Mouse (Mus musculus) CH12.LX (cell line): ENCODE results near the gene Sae1. TPM values are rescaled to one million over a fixed set of nuclear protein-coding genes. Genes with fewer than 3 reads are reported as not detected.

Experiments used
- DNase-seq: peaks from one replicate; pipeline ENCODE4 v3.0.0-alpha.2; 2013; ENCODE audit errors: extremely low read depth
- H3K27ac ChIP-seq: 2 replicates; pipeline ENCODE4 v1.5.1; 2012; ENCODE audit warnings: low read depth, mild to moderate bottlenecking, control low read depth, moderate library complexity; ENCODE audit not compliant: insufficient read depth
- H3K27me3 ChIP-seq: replicated peaks from 2 replicates; pipeline ENCODE3; 2012; ENCODE audit warnings: inconsistent platforms
- H3K36me3 ChIP-seq, 2 experiments: replicated peaks in 1 of 2; 2 replicates each; pipeline versions ENCODE3 to v1.6.1; 2012; ENCODE audit warnings: inconsistent platforms in 1 of 2, low read length in 1 of 2, mild to moderate bottlenecking in 1 of 2, mixed read lengths in 1 of 2, moderate library complexity in 1 of 2; ENCODE audit not compliant: control insufficient read depth in 1 of 2, insufficient read depth in 1 of 2
- H3K4me1 ChIP-seq, 2 experiments: 2 replicates each; pipeline ENCODE4 v1.6.1; 2012; ENCODE audit warnings: inconsistent platforms in 1 of 2, moderate library complexity in 1 of 2; ENCODE audit not compliant: insufficient read depth in 2 of 2, control insufficient read depth in 1 of 2
- H3K4me2 ChIP-seq: 2 replicates; pipeline ENCODE4 v1.6.1; 2012; ENCODE audit warnings: low read depth, mild to moderate bottlenecking, control low read depth; ENCODE audit not compliant: poor library complexity, insufficient read depth, severe bottlenecking
- H3K4me3 ChIP-seq, 3 experiments: fragments of 150-350 bp in 1 of 3; sonication (generic) in 1 of 3; replicated peaks in 1 of 3; 2 replicates each; pipeline versions ENCODE3 to v1.5.1; 2011 to 2012; ENCODE audit warnings: low read depth in 2 of 3, low read length in 2 of 3, mild to moderate bottlenecking in 2 of 3, moderate library complexity in 2 of 3, control low read depth in 1 of 3, improper control_type of control experiment in 1 of 3, inconsistent platforms in 1 of 3, mixed read lengths in 1 of 3; ENCODE audit not compliant: poor library complexity in 1 of 3
- H3K79me2 ChIP-seq: replicated peaks from 2 replicates; pipeline ENCODE4 v1.6.1; 2012; ENCODE audit warnings: mild to moderate bottlenecking, moderate library complexity; ENCODE audit not compliant: control insufficient read depth, poor library complexity, insufficient read depth, severe bottlenecking; ENCODE audit errors: extremely low read depth
- H3K9ac ChIP-seq: 2 replicates; pipeline ENCODE4 v1.6.1; 2012; ENCODE audit warnings: low read depth, mild to moderate bottlenecking, control low read depth, moderate library complexity; ENCODE audit not compliant: insufficient read depth
- H3K9me3 ChIP-seq: replicated peaks from 2 replicates; pipeline ENCODE3; 2012; ENCODE audit warnings: low read length, inconsistent platforms, mixed read lengths
- BHLHE40 ChIP-seq: IDR thresholded peaks from 2 replicates; pipeline ENCODE4 v1.6.1; 2011; ENCODE audit warnings: mild to moderate bottlenecking, low read depth, low read length, improper control_type of control experiment
- CHD2 ChIP-seq: IDR thresholded peaks from 2 replicates; pipeline ENCODE4 v1.6.1; 2011; ENCODE audit warnings: low read length, improper control_type of control experiment
- CTCF ChIP-seq, 2 experiments: IDR thresholded peaks in 1 of 2; conservative IDR thresholded peaks in 1 of 2; 2 replicates each; pipeline ENCODE4 v1.5.1; 2011 to 2012; ENCODE audit warnings: low read depth in 2 of 2, low read length in 2 of 2, improper control_type of control experiment in 1 of 2, inconsistent platforms in 1 of 2, mild to moderate bottlenecking in 1 of 2, moderate library complexity in 1 of 2
- E2F4 ChIP-seq: IDR thresholded peaks from 2 replicates; pipeline ENCODE4 v1.6.1; 2011; ENCODE audit warnings: low read depth, low read length, improper control_type of control experiment; ENCODE audit not compliant: insufficient replicate concordance
- ELF1 ChIP-seq: IDR thresholded peaks from 2 replicates; pipeline ENCODE4 v1.6.1; 2014; ENCODE audit warnings: low read depth, mild to moderate bottlenecking, inconsistent platforms, low read length, improper control_type of control experiment
- ETS1 ChIP-seq: conservative IDR thresholded peaks from 2 replicates; pipeline ENCODE4 v1.6.1; 2012; ENCODE audit warnings: low read depth, mild to moderate bottlenecking, inconsistent platforms, low read length, improper control_type of control experiment, moderate library complexity
- GABPA ChIP-seq: IDR thresholded peaks from 2 replicates; pipeline ENCODE4 v1.6.1; 2012; ENCODE audit warnings: low read depth, low read length, improper control_type of control experiment, inconsistent platforms; ENCODE audit not compliant: insufficient replicate concordance
- IRF4 ChIP-seq: IDR thresholded peaks from 2 replicates; pipeline ENCODE4 v1.6.1; 2014; ENCODE audit warnings: low read depth, mild to moderate bottlenecking, inconsistent platforms, low read length, improper control_type of control experiment
- JUN ChIP-seq: IDR thresholded peaks from 2 replicates; pipeline ENCODE4 v1.6.1; 2011; ENCODE audit warnings: low read depth, mild to moderate bottlenecking, low read length, improper control_type of control experiment, moderate library complexity; ENCODE audit not compliant: insufficient read depth
- KAT2A ChIP-seq: IDR thresholded peaks from 2 replicates; pipeline ENCODE4 v1.6.1; 2012; ENCODE audit warnings: low read length, improper control_type of control experiment, inconsistent platforms; ENCODE audit not compliant: insufficient replicate concordance
- MAFK ChIP-seq: IDR thresholded peaks from 2 replicates; pipeline ENCODE4 v1.6.1; 2011; ENCODE audit warnings: low read length, improper control_type of control experiment; ENCODE audit not compliant: insufficient replicate concordance
- MAX ChIP-seq: IDR thresholded peaks from 2 replicates; pipeline ENCODE4 v1.6.1; 2011; ENCODE audit warnings: low read length, improper control_type of control experiment
- MAZ ChIP-seq: IDR thresholded peaks from 2 replicates; pipeline ENCODE4 v1.6.1; 2012; ENCODE audit warnings: low read depth, mild to moderate bottlenecking, inconsistent platforms, low read length, improper control_type of control experiment, moderate library complexity
- MEF2A ChIP-seq: IDR thresholded peaks from 2 replicates; pipeline ENCODE4 v1.6.1; 2014; ENCODE audit warnings: low read depth, mild to moderate bottlenecking, inconsistent platforms, low read length, improper control_type of control experiment, borderline replicate concordance
- MXI1 ChIP-seq: IDR thresholded peaks from 2 replicates; pipeline ENCODE4 v1.6.1; 2011; ENCODE audit warnings: mild to moderate bottlenecking, low read depth, low read length, improper control_type of control experiment
- MYC ChIP-seq: IDR thresholded peaks from 2 replicates; pipeline ENCODE4 v1.6.1; 2011; ENCODE audit warnings: low read depth, mild to moderate bottlenecking, improper control_type of control experiment, low read length
- NELFE ChIP-seq: IDR thresholded peaks from 2 replicates; pipeline ENCODE4 v1.6.1; 2011; ENCODE audit warnings: low read depth, low read length, improper control_type of control experiment
- NRF1 ChIP-seq: IDR thresholded peaks from 2 replicates; pipeline ENCODE4 v1.6.1; 2014; ENCODE audit warnings: low read depth, mild to moderate bottlenecking, inconsistent platforms, low read length, improper control_type of control experiment, moderate library complexity
- PAX5 ChIP-seq: IDR thresholded peaks from 2 replicates; pipeline ENCODE4 v1.6.1; 2012; ENCODE audit warnings: low read length, inconsistent platforms, mixed read lengths
- POLR2A ChIP-seq: IDR thresholded peaks from 2 replicates; pipeline ENCODE4 v1.6.1; 2011; ENCODE audit warnings: low read depth, mild to moderate bottlenecking, improper control_type of control experiment, low read length
- RCOR1 ChIP-seq: conservative IDR thresholded peaks from 2 replicates; pipeline ENCODE4 v1.6.1; 2012; ENCODE audit warnings: low read depth, mild to moderate bottlenecking, inconsistent platforms, low read length, improper control_type of control experiment
- SIN3A ChIP-seq: IDR thresholded peaks from 2 replicates; pipeline ENCODE4 v1.6.1; 2012; ENCODE audit warnings: low read length, improper control_type of control experiment, inconsistent platforms
- SMC3 ChIP-seq: IDR thresholded peaks from 2 replicates; pipeline ENCODE4 v1.6.1; 2011; ENCODE audit warnings: low read depth, low read length, improper control_type of control experiment
- TCF12 ChIP-seq: IDR thresholded peaks from 2 replicates; pipeline ENCODE4 v1.6.1; 2014; ENCODE audit warnings: low read depth, mild to moderate bottlenecking, inconsistent platforms, low read length, improper control_type of control experiment
- UBTF ChIP-seq: IDR thresholded peaks from 2 replicates; pipeline ENCODE4 v1.6.1; 2012; ENCODE audit warnings: low read depth, mild to moderate bottlenecking, inconsistent platforms, low read length, improper control_type of control experiment, moderate library complexity
- USF1 ChIP-seq: IDR thresholded peaks from 2 replicates; pipeline ENCODE4 v1.6.1; 2014; ENCODE audit warnings: low read depth, mild to moderate bottlenecking, inconsistent platforms, low read length, improper control_type of control experiment
- USF2 ChIP-seq: conservative IDR thresholded peaks from 2 replicates; pipeline ENCODE4 v1.6.1; 2011; ENCODE audit warnings: low read depth, low read length, improper control_type of control experiment
- ZC3H11A ChIP-seq: IDR thresholded peaks from 2 replicates; pipeline ENCODE4 v1.6.1; 2012; ENCODE audit warnings: low read depth, mild to moderate bottlenecking, inconsistent platforms, low read length, improper control_type of control experiment
- ZMIZ1 ChIP-seq: IDR thresholded peaks from 2 replicates; pipeline ENCODE4 v1.6.1; 2012; ENCODE audit warnings: low read depth, mild to moderate bottlenecking, inconsistent platforms, low read length, improper control_type of control experiment
- dilution Hi-C: fragments of 300-500 bp; cut with MboI; formaldehyde crosslinking; loops from 2 replicates; pipeline ENCODE4 v1.14.3; 2020; ENCODE audit warnings: low sequenced_read_pairs; ENCODE audit not compliant: extremely low pct_unique_long_range_greater_than_20kb, extremely low pct_ligation_motif_present
- in situ Hi-C: fragments of 300-500 bp; cut with MboI; formaldehyde crosslinking; loops from 3 replicates; pipeline ENCODE4 v1.14.3; 2019; ENCODE audit warnings: low sequenced_read_pairs, low pct_ligation_motif_present, low pct_unique_long_range_greater_than_20kb, mixed read lengths
- polyA plus RNA-seq: library from polyadenylated mRNA; unstranded; fragments of >175 nt; gene quantifications from 2 replicates; pipeline ENCODE4 v1.2.1, GENCODE M21; 2012; ENCODE audit warnings: low read depth; ENCODE audit not compliant: insufficient read length
- total RNA-seq, 2 experiments: library from RNA; depleted of rRNA; stranded (reverse); fragments of 300-350 nt in 1 of 2; fragments of >200 nt in 1 of 2; gene quantifications; 2 replicates each; pipeline ENCODE4 v1.2.3; 2012 to 2014

Gene Sae1
- total and polyA plus RNA-seq, 3 experiments, result 146 to 271 (median 160) TPM

GRCm38 (mm10) chr7:16314221-16314775 lies 73.3 kb downstream of the Sae1 start:
- no peaks in the 10 kb centered on the region for H3K27me3 ChIP-seq
- in situ Hi-C loops, result no loop called here
- dilution Hi-C loops, result no loop called here
- H3K4me2 ChIP-seq, result peak overlapping the region; percentile 60
- no peak for DNase-seq
- peaks cover 37 to 47% of the 10 kb centered on the region in 2 experiments for H3K36me3 ChIP-seq
- H3K4me3 ChIP-seq, result peak overlapping the region; percentile 20 to 99 (median 47)
- peaks cover 5 to 16% of the 10 kb centered on the region in 2 experiments for H3K4me1 ChIP-seq
- peaks cover 38% of the 10 kb centered on the region for H3K79me2 ChIP-seq
- H3K9me3 ChIP-seq, result no peaks in the 10 kb centered on the region
- TF ChIP-seq ELF1 (no peak), MAZ (no peak), MXI1 (0 out of 2 replicates have a peak, but pooled peaks have one; percentile 0), UBTF (no peak), RCOR1 (no peak), SIN3A (0 out of 2 replicates have a peak, but pooled peaks have one; percentile 2)
- H3K27ac ChIP-seq, result peak overlapping the region; percentile 57
- H3K9ac ChIP-seq, result peak overlapping the region; percentile 52

- Histone ChIP-seq H3K4me3 (peak overlapping the region; percentile 98 to 100 (median 99)), H3K9ac (peak overlapping the region; percentile 100), H3K4me1 (peaks cover 5 to 22% of the 10 kb centered on the region in 2 experiments), H3K4me2 (peak overlapping the region; percentile 78), H3K27ac (peak overlapping the region; percentile 96), H3K36me3 (peaks cover 35 to 46% of the 10 kb centered on the region in 2 experiments), H3K79me2 (peaks cover 38% of the 10 kb centered on the region), H3K9me3 (no peaks in the 10 kb centered on the region), H3K27me3 (no peaks in the 10 kb centered on the region)
- dilution Hi-C loops, result no loop called here
- peak; percentile 70 for DNase-seq
- in situ Hi-C loops, result no loop called here
- TF ChIP-seq KAT2A, result no peak
- TF ChIP-seq SIN3A, result peak; percentile 74
- TF ChIP-seq ELF1, result no peak
- TF ChIP-seq RCOR1, result 0 out of 2 replicates have a peak, but pooled peaks have one; percentile 41
- TF ChIP-seq ZC3H11A, result no peak
- no peak for TF ChIP-seq PAX5
- TF ChIP-seq NRF1, result peak; percentile 27; the same call in 1 of the 2 replicates
- no peak for TF ChIP-seq USF1
- peak; percentile 56 for TF ChIP-seq SMC3
- TF ChIP-seq NELFE, result peak; percentile 96
- peak; percentile 97 for TF ChIP-seq ZMIZ1
- no peak for TF ChIP-seq GABPA
- TF ChIP-seq ETS1, result 0 out of 2 replicates have a peak, but pooled peaks have one; percentile 17
- TF ChIP-seq UBTF, result no peak
- 0 out of 2 replicates have a peak, but pooled peaks have one; percentile 29 for TF ChIP-seq CHD2
- peak; percentile 72 for TF ChIP-seq IRF4
- peak; percentile 84 for TF ChIP-seq TCF12
- peak; percentile 95 for TF ChIP-seq POLR2A
- TF ChIP-seq BHLHE40, result peak; percentile 32
- peak; percentile 78 for TF ChIP-seq MXI1
- no peak for TF ChIP-seq JUN
- TF ChIP-seq E2F4, result no peak
- no peak for TF ChIP-seq MYC
- TF ChIP-seq MAX, result peak; percentile 44; the same call in 1 of the 2 replicates
- TF ChIP-seq MEF2A, result peak; percentile 99
- TF ChIP-seq MAFK, result peak; percentile 34; the same call in 1 of the 2 replicates
- no peak for TF ChIP-seq USF2
- peak in 1 of 2 experiments; percentile 63; a peak in 2 of 4 replicates for TF ChIP-seq CTCF (conservative IDR thresholded peaks at IDR 0.05 in 1 of 2, IDR thresholded peaks at IDR 0.05 in 1 of 2; ENCODE audit: low read depth in 2 of 2, low read length in 2 of 2)
These were observed 74.0 kb downstream of the Sae1 start for GRCm38 (mm10) chr7:16313481-16314220.
